8 mouse cellular contexts compared by ENCODE assay signal in genomic region chr14:31933841-31934271, GRCm38 (mm10).
DNase-seq lines count a peak whose midpoint lies in the region; ATAC-seq and TF ChIP-seq lines count a peak whose summit lies in the region.

No protein-coding gene starts in this region.

- peak overlapping the region; percentile 67 for H3K9ac ChIP-seq in forebrain, embryonic 13.5 days
- peak overlapping the region; percentile 78 for H3K9ac ChIP-seq in hindbrain, embryonic 14.5 days
- H3K9ac ChIP-seq in midbrain, embryonic 14.5 days (replicated peaks; ENCODE audit: low read length), result peak overlapping the region; percentile 63

- H3K36me3 ChIP-seq in E14TG2a.4 (ENCODE audit: insufficient read depth, low read length), result no peaks in the 10 kb centered on the region
- H3K36me3 ChIP-seq in forebrain, embryonic 13.5 days (ENCODE audit: poor library complexity, severe bottlenecking), result no peaks in the 10 kb centered on the region
- no peaks in the 10 kb centered on the region for H3K36me3 ChIP-seq in hindbrain, embryonic 14.5 days (replicated peaks; ENCODE audit: control insufficient read depth, insufficient read depth)
- H3K36me3 ChIP-seq in midbrain, embryonic 14.5 days (ENCODE audit: control insufficient read depth, insufficient read depth, low read length), result no peaks in the 10 kb centered on the region

- H3K4me2 ChIP-seq in forebrain, embryonic 13.5 days, result peak overlapping the region; percentile 60
- peak overlapping the region; percentile 65 for H3K4me2 ChIP-seq in hindbrain, embryonic 14.5 days (replicated peaks)
- H3K4me2 ChIP-seq in midbrain, embryonic 14.5 days (ENCODE audit: low read length), result peak overlapping the region; percentile 62

- TF ChIP-seq CTCF in E14TG2a.4 (conservative IDR thresholded peaks at IDR 0.05; ENCODE audit: low read length), result no peak
- TF ChIP-seq CTCF in brain, embryonic 14.5 days (IDR thresholded peaks at IDR 0.05; ENCODE audit: borderline replicate concordance, extremely low read depth, insufficient read depth, insufficient read length), result no peak

- no peaks in the 10 kb centered on the region for H3K9me3 ChIP-seq in E14TG2a.4 (ENCODE audit: low read length)
- H3K9me3 ChIP-seq in forebrain, embryonic 13.5 days (replicated peaks), result no peaks in the 10 kb centered on the region; the same call in 1 of the 2 replicates
- H3K9me3 ChIP-seq in hindbrain, embryonic 14.5 days (ENCODE audit: control insufficient read depth, low read length), result peaks cover 10% of the 10 kb centered on the region; the same call in 1 of the 2 replicates
- no peaks in the 10 kb centered on the region for H3K9me3 ChIP-seq in midbrain, embryonic 14.5 days (ENCODE audit: control insufficient read depth, low read length)

- WGBS in forebrain, embryonic 13.5 days, result under 1% methylated on average over 13 of the region's 13 CpGs
- WGBS in hindbrain, embryonic 14.5 days, result 0% methylated on average over 13 of the region's 13 CpGs
- 0% methylated on average over 13 of the region's 13 CpGs for WGBS in midbrain, embryonic 14.5 days

- H3K4me3 ChIP-seq in E14TG2a.4 (replicated peaks; ENCODE audit: low read length), result peak overlapping the region; percentile 39
- H3K4me3 ChIP-seq in forebrain, embryonic 13.5 days, result peak overlapping the region; percentile 34
- peak overlapping the region; percentile 33 for H3K4me3 ChIP-seq in hindbrain, embryonic 14.5 days (replicated peaks; ENCODE audit: low read length)
- H3K4me3 ChIP-seq in midbrain, embryonic 14.5 days (replicated peaks; ENCODE audit: low read depth, low read length), result peak overlapping the region; percentile 31

- peak overlapping the region; percentile 99 for H3K27ac ChIP-seq in forebrain, embryonic 13.5 days
- H3K27ac ChIP-seq in hindbrain, embryonic 14.5 days, result peak overlapping the region; percentile 98
- peak overlapping the region; percentile 97 for H3K27ac ChIP-seq in midbrain, embryonic 14.5 days (replicated peaks; ENCODE audit: low read depth, low read length)

- H3K27me3 ChIP-seq in E14TG2a.4 (ENCODE audit: insufficient read depth, low read length), result no peaks in the 10 kb centered on the region
- no peaks in the 10 kb centered on the region for H3K27me3 ChIP-seq in forebrain, embryonic 13.5 days
- no peaks in the 10 kb centered on the region for H3K27me3 ChIP-seq in hindbrain, embryonic 14.5 days (ENCODE audit: control insufficient read depth, insufficient read depth, low read length)
- no peaks in the 10 kb centered on the region for H3K27me3 ChIP-seq in midbrain, embryonic 14.5 days (ENCODE audit: control insufficient read depth, insufficient read depth, low read length)

- intact Hi-C loops in left cerebral cortex, postnatal 25 days (cut with DNase I), result loop anchor here (1.0 to 5.0 kb wide), 3 partner anchors 77 to 272 kb away; partner anchors contain the start of gene Ankrd28

- H3K4me1 ChIP-seq in E14TG2a.4 (replicated peaks; ENCODE audit: low read depth, low read length), result peaks cover 61% of the 10 kb centered on the region
- H3K4me1 ChIP-seq in forebrain, embryonic 13.5 days, result peaks cover 47% of the 10 kb centered on the region
- H3K4me1 ChIP-seq in hindbrain, embryonic 14.5 days (replicated peaks; ENCODE audit: control insufficient read depth, insufficient read depth, low read length), result peaks cover 15% of the 10 kb centered on the region
- H3K4me1 ChIP-seq in midbrain, embryonic 14.5 days (ENCODE audit: control insufficient read depth, insufficient read depth, low read length), result peaks cover 20% of the 10 kb centered on the region

- ATAC-seq in forebrain, embryonic 13.5 days, result peak; percentile 96
- peak; percentile 95 for ATAC-seq in hindbrain, embryonic 14.5 days (ENCODE audit: low FRiP score)
- peak; percentile 97 for ATAC-seq in midbrain, embryonic 14.5 days (ENCODE audit: low FRiP score, low TSS enrichment)

- peak; percentile 98 for DNase-seq in brain, embryonic 14.5 days (ENCODE audit: low read depth)
- DNase-seq in hindbrain, embryonic 14.5 days (ENCODE audit: low spot score), result peak; percentile 81
- DNase-seq in left cerebral cortex, postnatal 25 days (ENCODE audit: low spot score in 2 of 2), result peak; percentile 57 to 66
- DNase-seq in midbrain, embryonic 14.5 days, result peak; percentile 92
- peak; percentile 27 for DNase-seq in thymus, postnatal 14 days
- DNase-seq in adipocyte (ENCODE audit: low spot score), result no peak

- TF ChIP-seq POLR2A in brain, embryonic 14.5 days (IDR thresholded peaks at IDR 0.05; ENCODE audit: borderline replicate concordance, extremely low read depth, insufficient read depth, insufficient read length, poor library complexity, severe bottlenecking), result peak; percentile 32; the same call in 1 of the 2 replicates
